Mouse (Mus musculus) brain, adult 2 months (tissue): ENCODE data around the gene Inppl1.

Experiments used
- DNase-seq: peaks from one replicate; pipeline ENCODE4 v3.0.0; 2011; ENCODE audit warnings: low read depth, low spot score

Inppl1 gene

DNA sequence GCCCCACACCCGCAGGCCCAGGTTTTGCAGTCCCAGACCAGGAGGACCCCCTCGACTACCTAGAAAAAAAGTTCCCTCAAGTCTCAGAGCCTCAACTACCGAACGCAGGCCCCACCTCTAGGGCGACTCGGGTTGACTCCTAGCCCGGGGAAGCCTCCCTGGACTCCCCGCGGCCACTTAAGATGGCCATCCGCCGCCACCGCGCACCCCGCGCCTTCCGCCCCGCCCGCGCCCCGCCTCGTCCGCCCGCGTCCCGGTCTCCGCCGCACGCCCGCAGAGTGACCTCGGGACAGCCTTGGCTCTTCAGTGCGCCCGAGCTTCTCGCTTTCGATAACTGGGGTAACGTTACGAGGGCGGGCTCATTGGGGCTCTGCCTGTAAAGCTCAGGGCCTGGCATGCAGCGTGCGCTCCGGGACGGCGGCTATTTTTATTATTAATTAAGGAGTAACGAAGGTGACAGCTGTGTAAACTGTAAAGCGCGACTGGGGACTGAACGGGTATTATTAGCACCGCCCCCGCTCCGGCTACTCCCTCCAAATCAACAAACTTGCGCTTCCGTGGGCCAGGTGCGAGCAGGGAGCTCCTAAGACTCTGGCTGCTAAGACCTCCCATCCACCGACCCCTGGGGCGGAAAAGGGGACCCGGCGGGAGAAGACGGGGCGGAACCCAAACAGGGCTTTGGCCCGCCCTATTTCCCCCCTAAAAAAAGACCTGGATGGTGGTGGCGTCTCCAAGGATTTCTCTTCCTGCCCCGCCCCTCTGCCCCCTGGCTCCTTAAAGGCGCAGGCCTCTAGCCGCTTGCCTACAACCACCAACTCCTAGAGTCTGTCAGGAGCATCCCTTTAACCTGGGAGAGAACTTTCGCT, at the start of gene Inppl1:
Gene Inppl1, minus strand, starts transcription at position 624 of the 866 bp plus-strand sequence.
- peak; percentile 92 for DNase-seq

DNA sequence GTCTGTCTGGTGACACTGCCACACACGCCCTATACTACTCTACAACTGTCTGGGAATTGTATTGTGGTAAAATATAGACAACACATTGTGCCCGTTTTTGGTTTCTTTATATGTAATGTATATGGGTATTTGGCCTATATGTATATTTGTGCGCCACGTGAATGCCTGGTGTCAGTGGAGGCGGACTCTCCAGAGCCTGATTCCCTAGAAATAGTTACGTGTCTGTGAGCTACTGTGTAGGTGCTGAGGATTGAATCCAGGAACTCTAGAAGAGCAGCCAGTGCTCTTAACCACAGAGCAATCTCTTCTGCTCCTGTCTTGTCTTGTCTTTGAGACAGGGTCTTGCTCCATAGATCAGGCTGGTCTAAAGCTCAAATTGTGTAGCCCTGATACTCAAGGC, 48.2 kb upstream of the Inppl1 start:
- DNase-seq, result peak; percentile 52

DNA sequence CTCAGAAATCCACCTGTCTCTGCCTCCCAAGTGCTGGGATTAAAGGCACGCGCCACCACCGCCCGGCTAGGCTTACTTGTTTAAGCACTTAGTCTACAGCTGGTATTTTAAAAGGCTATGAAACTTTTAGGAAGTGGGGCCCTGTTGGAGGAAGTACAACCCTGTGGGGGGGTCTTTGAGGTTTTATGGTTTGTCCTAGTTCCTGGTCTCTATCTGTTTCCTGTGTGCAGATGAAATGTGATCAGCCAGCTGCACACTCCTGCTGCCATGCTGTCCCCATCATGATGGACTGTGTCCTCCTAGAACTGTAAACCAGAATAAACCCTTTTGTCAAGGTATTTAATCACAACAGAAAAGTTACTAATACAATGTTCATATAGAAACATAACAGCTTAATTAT, 46.1 kb upstream of the Inppl1 start:
- DNase-seq, result no peak

DNA sequence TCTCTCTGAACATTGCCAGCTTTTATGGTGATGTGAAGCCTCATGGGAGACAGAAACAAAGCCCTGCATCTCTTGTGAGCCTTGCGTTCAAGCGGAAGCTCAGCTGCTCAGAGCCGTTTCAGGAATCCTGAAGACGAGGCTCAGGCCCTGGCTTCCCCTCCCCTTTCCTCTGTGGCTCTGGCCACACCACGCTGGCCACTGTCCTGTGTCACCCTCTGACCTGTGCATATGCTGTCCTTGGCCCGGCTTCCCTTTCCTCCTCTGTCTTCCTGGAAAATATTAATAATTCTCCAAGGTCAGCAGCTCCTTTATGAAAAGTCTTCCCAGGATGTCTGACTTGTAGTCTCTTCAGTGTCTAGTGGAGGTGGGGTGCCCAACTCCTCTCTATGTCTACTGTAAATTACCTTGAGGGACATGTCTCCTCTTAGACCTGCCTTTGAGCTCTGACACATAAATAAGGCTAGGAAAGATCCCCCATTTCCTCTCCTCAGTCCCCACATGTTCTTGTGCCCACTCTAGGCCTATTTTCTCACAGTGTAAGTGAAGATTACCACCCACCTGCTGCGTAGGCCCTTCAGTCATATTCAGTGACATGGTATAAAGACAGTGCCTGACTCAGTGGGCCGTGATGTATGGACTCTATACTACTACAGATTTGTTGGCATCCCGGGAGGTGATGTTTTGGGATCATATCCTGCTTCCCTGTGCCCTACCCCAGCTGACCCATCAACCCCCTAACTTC, 44.6 kb upstream of the Inppl1 start:
- peak; percentile 37 for DNase-seq

DNA sequence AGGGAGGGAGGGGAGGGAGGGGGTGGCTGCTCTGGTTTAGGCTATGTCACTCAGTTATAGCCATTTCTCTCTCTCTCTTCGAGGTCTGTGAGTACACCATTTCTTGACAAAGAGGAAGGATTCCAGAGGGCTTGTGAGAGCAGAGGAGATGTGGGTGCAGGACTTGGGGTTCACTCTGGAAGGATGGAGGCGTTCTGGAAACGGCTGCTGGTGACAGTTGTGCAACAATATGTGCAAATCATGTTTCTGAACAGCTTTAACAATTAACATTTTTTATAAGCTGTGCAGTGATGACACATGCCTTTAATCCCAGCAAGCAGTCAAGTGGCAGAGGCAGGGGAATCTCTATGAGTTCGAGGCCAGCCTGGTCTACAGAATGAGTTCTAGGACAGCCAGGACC, 42.8 kb upstream of the Inppl1 start:
- DNase-seq, result peak; percentile 48

DNA sequence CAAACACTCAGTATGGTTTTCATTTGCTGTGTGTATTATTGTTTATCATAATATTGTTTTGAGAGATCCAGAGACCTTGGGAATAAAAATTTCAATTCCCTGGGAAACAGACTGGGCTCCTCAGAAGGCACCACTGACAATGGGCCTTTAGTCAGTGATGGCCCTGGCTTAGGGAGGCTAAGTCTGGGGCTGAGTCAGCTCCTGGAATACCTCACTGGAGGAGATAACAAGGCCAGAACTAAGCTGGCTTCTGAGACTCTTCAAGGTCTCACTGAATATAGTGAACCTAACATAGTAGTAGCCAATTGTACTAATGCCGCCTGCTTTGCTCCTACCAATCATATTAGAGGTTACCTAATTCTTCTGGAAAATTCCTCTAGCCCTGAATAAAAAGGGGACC, 37.9 kb upstream of the Inppl1 start:
- DNase-seq, result no peak

DNA sequence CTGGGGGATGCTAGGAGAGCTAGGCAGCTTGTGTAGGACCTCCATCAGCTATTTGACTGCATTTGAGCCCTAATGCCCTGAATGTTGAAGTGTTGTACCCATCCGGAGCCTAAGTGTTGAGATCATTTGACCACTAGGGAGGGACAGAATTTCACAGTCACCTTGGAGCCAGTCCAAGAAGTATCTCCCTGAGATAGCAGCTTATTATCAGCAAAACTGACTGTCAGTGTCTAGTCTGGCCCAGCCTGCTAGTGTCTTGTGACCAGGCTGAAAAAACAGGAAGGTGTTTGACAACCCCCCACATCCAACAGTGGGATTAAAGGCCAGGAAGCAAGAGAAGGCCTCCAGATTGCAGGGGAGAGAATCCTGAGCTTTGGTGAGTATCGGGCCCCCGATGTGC, 33.3 kb upstream of the Inppl1 start:
- DNase-seq, result no peak

DNA sequence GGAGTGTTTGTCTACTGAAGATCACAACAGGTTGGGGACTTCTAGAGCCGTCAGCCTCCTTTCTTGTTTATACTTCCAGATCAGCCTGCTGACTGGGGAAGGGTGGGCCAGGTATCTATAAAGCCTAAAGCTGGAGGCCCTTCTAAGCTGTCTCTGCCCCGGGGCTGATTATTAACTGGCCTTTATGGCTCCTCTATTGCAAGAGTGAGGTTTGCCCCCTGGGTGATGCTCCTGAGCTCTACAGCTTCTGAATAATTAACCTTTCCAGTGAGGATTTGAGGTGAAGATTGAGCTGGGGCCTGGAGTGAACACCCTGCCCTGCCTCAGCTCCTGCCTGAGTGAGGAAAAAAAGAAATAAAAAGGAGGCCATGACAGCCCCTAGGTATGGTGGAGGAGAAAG, 32.6 kb upstream of the Inppl1 start, which contains the start of gene Folr1:
Gene Folr1, minus strand, starts transcription at position 160 of the 400 bp plus-strand sequence.
- DNase-seq, result no peak

DNA sequence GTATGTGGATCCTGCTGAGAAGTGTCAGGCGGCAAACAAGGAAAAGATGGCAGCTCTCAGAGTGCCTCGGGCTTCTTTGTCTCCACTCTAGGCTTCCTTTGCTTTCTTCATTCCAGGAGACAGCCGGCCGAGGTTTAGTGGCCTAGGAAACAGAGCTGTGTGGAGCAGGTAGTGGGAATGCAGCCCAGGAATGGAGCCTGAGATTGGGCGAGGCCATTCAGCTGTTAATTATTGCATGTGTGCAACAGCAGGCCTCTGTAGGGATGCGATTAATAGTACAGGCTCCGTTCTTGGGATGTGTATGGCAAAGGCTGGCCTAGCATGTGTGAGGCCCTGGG, 31.1 kb upstream of the Inppl1 start:
- no peak for DNase-seq

DNA sequence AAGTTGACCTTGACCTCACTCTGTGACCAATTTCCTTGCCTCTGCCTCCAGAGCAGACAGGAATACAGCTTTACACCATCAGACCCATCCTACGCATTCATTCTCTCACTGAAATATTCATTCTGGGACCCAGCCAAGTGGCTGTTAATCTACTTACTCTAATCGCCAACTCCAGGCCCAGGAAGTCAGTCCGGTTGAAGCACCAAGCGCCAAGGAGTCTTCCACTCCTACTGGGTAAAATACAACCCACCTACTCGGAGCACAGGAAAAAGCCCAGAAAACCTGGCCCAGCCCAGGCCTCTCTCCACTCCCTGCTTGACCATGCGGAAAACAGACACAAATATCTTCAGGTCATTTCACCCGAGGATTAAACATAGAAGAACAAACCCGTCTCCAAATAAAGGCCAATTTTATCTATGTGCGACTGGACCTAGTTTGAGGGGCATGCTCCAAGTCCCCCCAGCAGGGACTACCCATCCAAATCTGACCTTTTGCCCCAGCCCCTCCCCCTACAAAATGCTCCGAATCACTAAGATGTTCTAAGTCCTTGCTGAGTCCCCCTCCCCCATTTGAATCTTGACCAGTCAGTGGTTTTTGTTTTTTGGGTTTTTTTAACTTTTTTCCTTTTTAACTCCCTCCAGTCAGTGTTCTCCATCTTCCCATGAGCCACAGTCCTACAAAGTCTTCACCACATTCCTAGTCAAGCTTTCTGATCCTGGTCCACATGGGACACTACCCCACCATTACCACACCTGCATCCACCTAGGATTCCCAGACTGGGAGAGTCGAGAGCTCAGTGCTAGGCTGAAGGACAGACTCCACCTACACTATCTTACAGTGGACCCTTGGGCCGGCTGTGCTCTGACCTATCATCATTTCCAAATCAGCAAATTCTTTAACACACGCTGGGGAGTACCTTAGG, 30.5 kb upstream of the Inppl1 start:
- DNase-seq, result peak; percentile 8

DNA sequence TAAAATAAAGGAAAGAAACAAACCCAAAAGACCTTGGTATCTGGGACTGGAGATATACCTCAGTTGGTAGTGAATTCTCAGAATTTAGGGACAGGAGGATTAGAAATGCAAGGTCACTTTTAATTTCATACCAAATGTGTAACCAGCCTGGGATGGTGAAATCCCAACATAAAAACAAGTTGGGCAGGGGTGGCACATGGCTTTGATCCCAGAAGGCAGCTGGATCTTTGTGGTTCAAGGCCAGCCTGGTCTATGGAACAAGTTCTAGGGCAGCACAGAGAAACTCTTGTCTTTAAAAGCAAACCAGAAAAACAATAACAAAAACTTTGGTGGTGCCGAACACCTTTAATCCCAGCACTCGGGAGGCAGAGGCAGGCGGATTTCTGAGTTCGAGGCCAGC, 29.5 kb upstream of the Inppl1 start:
- no peak for DNase-seq

DNA sequence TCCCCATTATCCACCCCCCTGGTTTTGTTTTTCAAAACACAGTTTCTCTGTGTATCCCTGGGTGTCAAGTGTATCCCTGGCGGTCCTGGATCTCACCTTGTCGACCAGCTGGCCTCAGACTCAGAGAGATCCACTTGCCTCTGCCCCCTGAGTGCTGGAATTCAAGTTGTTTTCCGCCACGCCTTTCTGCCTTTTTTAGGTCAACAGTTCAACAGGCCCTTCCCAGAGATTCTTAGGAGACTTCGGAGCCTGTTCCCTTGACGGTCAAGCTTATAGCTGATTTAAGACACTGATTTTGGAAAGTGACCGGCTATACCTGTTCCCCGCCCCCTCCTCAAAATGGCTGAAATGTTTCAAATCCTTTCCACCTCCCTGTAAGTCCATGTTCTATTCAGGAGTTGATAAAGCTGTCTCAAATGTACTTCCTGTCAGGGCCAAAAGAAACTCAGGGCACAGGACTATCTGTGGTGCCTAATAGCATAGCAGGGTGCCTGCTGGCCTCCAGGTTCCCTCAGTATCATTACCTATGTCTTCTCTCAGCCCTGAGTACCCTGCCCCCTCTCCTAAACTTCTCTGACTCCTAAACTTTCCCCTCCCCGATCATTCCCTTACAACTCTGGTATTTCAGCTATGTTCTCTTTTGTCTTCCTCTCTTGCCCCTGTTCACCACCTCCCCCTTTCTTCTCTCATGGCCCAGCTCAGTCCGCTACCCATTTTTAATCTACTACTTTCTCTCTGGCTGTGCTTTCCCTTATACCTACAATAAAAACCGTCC, 28.6 kb upstream of the Inppl1 start:
- DNase-seq, result no peak

DNA sequence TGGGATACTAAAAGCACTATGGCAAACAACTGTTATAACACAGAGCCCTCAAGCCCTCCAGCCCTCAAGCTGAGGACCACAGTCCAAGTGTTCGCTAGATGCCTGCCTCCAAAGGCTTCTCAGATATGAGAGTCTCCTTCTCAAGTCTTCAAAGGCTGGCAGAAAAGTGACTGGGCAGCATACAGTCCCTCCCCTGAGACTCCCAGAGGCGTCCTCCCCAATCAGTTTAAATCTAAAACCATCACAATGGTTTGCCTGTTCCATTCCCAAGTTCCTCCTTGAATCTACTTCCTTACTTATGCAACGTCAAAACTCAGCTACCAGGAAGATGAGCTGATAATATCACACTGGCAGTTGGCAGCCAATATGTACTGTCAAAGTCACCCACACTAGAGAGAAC, 25.4 kb upstream of the Inppl1 start, which contains the start of gene Anapc15:
Gene Anapc15, plus strand, starts transcription at position 301 of the 400 bp plus-strand sequence.
- DNase-seq, result no peak

DNA sequence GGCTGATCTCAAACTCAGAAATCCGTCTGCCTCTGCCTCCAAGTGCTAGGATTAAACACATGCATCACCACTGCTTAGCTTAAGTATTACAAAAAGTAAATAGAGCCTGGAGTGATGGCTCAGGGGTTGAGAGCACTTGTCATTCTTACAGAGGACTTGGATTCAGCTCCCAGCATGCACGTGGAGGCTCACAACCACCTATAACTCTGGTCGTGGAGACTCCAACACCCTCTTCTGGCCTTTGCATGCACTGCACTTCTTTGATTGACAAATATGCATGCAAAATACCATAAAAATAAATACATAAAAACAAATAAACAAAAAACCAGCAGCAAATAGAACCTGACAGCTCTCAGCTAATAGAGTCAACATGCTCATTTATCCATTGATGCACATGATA, 24.3 kb upstream of the Inppl1 start:
- DNase-seq, result no peak

DNA sequence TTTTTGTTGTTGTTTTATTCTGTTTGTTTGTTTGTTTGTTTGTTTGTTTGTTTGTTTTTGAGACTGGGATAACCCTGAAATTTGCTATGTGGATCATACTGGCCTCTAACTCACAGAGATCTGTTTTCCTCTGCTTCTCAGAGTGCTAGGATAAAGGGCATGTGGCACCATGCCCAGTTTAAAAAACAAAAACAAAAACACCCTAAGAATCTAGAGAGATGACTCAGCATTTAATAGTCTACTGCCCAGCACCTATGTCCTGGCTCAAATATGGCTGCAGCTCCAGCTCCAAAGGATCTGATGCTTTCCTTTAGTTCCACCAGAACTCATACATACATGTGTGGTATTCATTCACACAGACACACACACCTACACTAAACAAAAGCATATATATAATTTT, 22.9 kb upstream of the Inppl1 start:
- DNase-seq, result no peak

DNA sequence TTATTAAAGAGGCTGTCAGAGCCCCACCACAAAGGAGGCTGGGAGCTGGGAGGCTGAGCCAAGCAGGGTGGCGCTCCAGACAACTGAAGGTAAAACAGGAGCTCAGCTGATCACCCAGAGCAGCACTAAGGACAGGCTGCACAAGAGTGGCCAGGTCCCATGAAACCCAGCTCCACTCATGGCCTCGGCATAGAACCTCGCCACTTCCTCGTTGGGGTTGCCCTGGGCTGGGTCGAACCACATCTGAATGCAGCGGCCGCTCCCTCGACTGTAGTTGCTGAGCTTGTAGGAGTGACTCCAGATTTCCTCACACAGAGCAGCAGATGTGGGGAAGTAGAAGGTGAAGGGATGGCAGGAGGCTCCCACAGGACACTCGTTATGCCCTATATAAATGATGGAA, 20.3 kb upstream of the Inppl1 start:
- no peak for DNase-seq

DNA sequence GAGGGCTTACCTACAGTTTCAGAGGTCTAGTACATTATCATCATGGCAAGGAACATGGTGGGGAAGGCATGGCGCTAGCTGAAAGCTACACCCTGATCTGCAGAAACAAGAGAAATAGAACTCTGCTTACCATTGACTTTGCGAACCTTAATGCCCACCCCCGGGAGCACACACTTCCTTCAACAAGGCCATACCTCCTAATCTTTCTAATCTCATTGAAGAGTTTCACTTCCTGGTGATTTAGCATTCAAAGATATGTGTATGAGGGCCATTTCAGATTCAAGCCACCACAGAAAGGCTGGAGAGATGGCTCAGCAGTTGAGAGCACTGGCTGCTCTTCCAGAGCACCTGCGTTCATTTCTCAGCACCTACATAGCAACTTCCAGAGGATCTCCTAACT, 19.1 kb upstream of the Inppl1 start, which contains the start of gene Folr2:
Gene Folr2, minus strand, starts transcription at position 101 of the 400 bp plus-strand sequence.
- no peak for DNase-seq

DNA sequence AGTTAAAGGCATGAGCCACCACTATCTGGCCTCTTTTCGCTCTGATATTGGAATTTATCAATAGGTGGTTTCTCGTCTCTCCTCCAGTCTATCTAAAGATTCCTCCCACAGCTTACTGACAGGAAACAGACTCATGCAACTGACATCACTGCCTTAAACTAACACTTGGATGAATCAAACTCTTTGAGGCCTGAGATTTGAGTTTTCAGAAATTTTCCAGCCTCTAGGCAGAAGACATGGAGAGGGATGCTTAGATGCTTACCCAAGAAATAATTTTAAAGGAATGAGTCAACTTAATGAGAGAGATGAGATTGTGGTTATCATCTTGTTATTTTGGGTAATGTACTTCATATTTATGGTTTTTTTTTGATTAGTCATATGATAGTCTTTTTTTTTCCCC, 15.8 kb upstream of the Inppl1 start:
- peak; percentile 14 for DNase-seq

DNA sequence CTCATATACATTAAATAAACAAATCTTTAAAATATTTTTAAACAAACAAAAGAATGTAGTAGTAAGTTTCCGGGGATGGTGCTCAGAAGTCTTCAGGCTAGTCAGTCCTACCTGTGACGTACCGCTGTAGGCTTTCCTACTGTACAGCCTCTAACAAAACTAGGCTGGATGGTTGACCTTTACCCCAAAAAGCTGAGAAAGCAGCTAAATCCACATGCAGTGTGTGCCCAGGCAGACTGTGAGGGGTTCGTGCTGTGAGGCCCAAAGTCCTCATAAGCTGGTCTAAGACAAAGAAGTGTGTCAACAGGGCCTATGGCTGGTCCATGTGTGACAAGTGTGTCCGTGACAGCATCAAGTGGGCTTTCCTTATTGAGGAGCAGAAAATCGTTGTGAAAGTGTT, 14.8 kb upstream of the Inppl1 start:
- DNase-seq, result no peak

DNA sequence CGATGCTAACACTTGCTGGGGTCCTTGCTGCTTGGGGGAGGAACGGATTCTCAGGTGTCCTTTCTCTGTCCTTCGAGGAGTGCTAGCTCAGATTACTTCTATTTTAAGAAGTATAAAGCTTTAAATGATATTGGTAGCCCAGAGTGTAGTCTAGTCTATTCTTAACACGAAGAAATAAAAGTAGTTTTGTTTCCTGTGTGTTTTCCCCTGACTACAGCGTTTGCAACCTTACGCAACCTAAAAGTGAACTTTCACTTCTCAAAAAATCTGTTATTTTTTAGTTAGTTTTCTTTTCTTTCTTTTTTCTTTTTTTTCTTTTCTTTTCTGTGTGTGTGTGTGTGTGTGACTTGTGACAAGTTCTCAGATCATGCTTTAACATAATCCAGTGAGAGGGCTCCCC, 13.7 kb upstream of the Inppl1 start:
- DNase-seq, result no peak

DNA sequence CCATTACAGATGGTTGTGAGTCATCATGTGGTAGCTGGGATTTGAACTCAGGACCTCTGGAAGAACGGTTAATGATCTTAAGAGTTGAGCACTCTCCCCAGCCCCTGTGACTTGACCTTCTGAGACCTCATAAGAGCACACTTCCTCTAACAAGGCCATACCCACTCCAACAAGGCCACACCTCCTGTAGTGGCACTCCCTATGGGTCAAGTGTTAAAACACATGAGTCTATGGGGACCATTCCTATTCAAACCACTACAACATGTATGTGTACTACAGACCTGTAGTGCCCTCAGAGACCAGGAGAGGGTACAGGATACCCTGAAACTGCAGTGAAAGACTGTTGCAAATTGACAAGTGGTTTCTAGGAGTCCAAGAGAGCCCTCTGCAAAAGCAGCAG, 9.9 kb upstream of the Inppl1 start:
- DNase-seq, result no peak
